Mouse (Mus musculus): ENCODE data around the gene Clec3b. TPM values are rescaled to one million over a fixed set of nuclear protein-coding genes. Genes with fewer than 3 reads are reported as not detected.

Gene Clec3b
- polyA plus RNA-seq (2015; fragmentation: Illumina TruSeq; extraction: RNeasy Lipid Tissue Mini Kit (QIAGEN cat#74804); ENCODE audit: insufficient read depth, low replicate concordance): 1.1 TPM

GRCm38 (mm10) chr9:123150241-123151020 lies at the start of gene Clec3b:
Gene Clec3b (plus strand): TSS chr9:123150946.

GRCm38 (mm10) chr9:123112805-123113521 lies 37.8 kb upstream of the Clec3b start, which contains the start of the genes Zdhhc3 and Exosc7:
Gene Zdhhc3 (minus strand): TSS chr9:123113205.
Gene Exosc7 (plus strand): TSS chr9:123113215.

Other genes starting within 250 kb of the Clec3b start
- gene Zfp105, start 227.9 kb upstream of the Clec3b start, polyA plus RNA-seq (2015; fragmentation: Illumina TruSeq; extraction: RNeasy Lipid Tissue Mini Kit (QIAGEN cat#74804); ENCODE audit: insufficient read depth, low replicate concordance): 3.1 TPM
- gene 1110059G10Rik, start 199.9 kb upstream of the Clec3b start, polyA plus RNA-seq (2015; fragmentation: Illumina TruSeq; extraction: RNeasy Lipid Tissue Mini Kit (QIAGEN cat#74804); ENCODE audit: insufficient read depth, low replicate concordance): 38.7 TPM
- gene Kif15, start 199.9 kb upstream of the Clec3b start, polyA plus RNA-seq (2015; fragmentation: Illumina TruSeq; extraction: RNeasy Lipid Tissue Mini Kit (QIAGEN cat#74804); ENCODE audit: insufficient read depth, low replicate concordance): 16.4 TPM
- 14.8 TPM for gene Tmem42, start 129.6 kb upstream of the Clec3b start, polyA plus RNA-seq (2015; fragmentation: Illumina TruSeq; extraction: RNeasy Lipid Tissue Mini Kit (QIAGEN cat#74804); ENCODE audit: insufficient read depth, low replicate concordance)
- gene Tgm4, start 116.2 kb upstream of the Clec3b start, polyA plus RNA-seq (2015; fragmentation: Illumina TruSeq; extraction: RNeasy Lipid Tissue Mini Kit (QIAGEN cat#74804); ENCODE audit: insufficient read depth, low replicate concordance): 0.76 TPM
- 42.2 TPM for gene Zdhhc3, start 37.7 kb upstream of the Clec3b start, polyA plus RNA-seq (2015; fragmentation: Illumina TruSeq; extraction: RNeasy Lipid Tissue Mini Kit (QIAGEN cat#74804); ENCODE audit: insufficient read depth, low replicate concordance)
- gene Exosc7, start 37.7 kb upstream of the Clec3b start, polyA plus RNA-seq (2015; fragmentation: Illumina TruSeq; extraction: RNeasy Lipid Tissue Mini Kit (QIAGEN cat#74804); ENCODE audit: insufficient read depth, low replicate concordance): 59.8 TPM
- 3.6 TPM for gene Cdcp1, start 65.1 kb downstream of the Clec3b start, polyA plus RNA-seq (2015; fragmentation: Illumina TruSeq; extraction: RNeasy Lipid Tissue Mini Kit (QIAGEN cat#74804); ENCODE audit: insufficient read depth, low replicate concordance)
- gene Tmem158, start 109.8 kb downstream of the Clec3b start, polyA plus RNA-seq (2015; fragmentation: Illumina TruSeq; extraction: RNeasy Lipid Tissue Mini Kit (QIAGEN cat#74804); ENCODE audit: insufficient read depth, low replicate concordance): 1.7 TPM
- gene Lars2, start 216.0 kb downstream of the Clec3b start, polyA plus RNA-seq (2015; fragmentation: Illumina TruSeq; extraction: RNeasy Lipid Tissue Mini Kit (QIAGEN cat#74804); ENCODE audit: insufficient read depth, low replicate concordance): 27.4 TPM